Mouse (Mus musculus) embryonic facial prominence, embryonic 14.5 days (tissue): Measurements from ENCODE around the gene Nudt16l1. TPM values are rescaled to one million over a fixed set of nuclear protein-coding genes. Genes with fewer than 3 reads are reported as not detected.

Experiments
- ATAC-seq: fragments of 200-750 bp; cut with Nextera tagmentation; 2 replicates; pipeline ENCODE4 v1.8.0; 2017; ENCODE audit warnings: low read depth, moderate number of reproducible peaks, moderate TSS enrichment
- DNase-seq: peaks from one replicate; pipeline ENCODE4 v3.0.0-alpha.2; 2015; ENCODE audit warnings: low spot score
- H3K27ac ChIP-seq: fragments of 300-500 bp; sonication (generic); replicated peaks from 2 replicates; pipeline ENCODE4 v1.5.1; 2014; ENCODE audit warnings: low read depth, mild to moderate bottlenecking, low read length, moderate library complexity
- H3K27me3 ChIP-seq: fragments of 300-500 bp; sonication (generic); replicated peaks from 2 replicates; pipeline ENCODE4 v1.6.1; 2014; ENCODE audit warnings: low read length; ENCODE audit not compliant: control insufficient read depth, insufficient read depth
- H3K36me3 ChIP-seq: fragments of 300-500 bp; sonication (generic); 2 replicates; pipeline ENCODE4 v1.6.1; 2014; ENCODE audit warnings: low read length, mixed read lengths; ENCODE audit not compliant: control insufficient read depth, insufficient read depth
- H3K4me1 ChIP-seq: fragments of 300-500 bp; sonication (generic); 2 replicates; pipeline ENCODE4 v1.6.1; 2014; ENCODE audit warnings: antibody characterized with exemption, low read length; ENCODE audit not compliant: control insufficient read depth, insufficient read depth
- H3K4me2 ChIP-seq: fragments of 300-500 bp; sonication (generic); 2 replicates; pipeline ENCODE4 v1.6.1; 2014; ENCODE audit warnings: low read depth, mild to moderate bottlenecking, low read length, moderate library complexity, mixed read lengths
- H3K4me3 ChIP-seq: fragments of 300-500 bp; sonication (generic); 2 replicates; pipeline ENCODE4 v1.5.1; 2014; ENCODE audit warnings: low read depth, mild to moderate bottlenecking, low read length
- H3K9ac ChIP-seq: fragments of 300-500 bp; sonication (generic); 2 replicates; pipeline ENCODE4 v1.6.1; 2014; ENCODE audit warnings: low read depth, mild to moderate bottlenecking, low read length, moderate library complexity, mixed read lengths
- H3K9me3 ChIP-seq: fragments of 300-500 bp; sonication (generic); 2 replicates; pipeline ENCODE4 v1.6.1; 2016; ENCODE audit warnings: low read length; ENCODE audit not compliant: control insufficient read depth
- WGBS: fragments of 180-500 bp; shearing (Covaris S2); extraction: QIAGEN DNeasy Blood & Tissue Kit; methylation state at CpG from one replicate; pipeline ENCODE4 v1.1.7; 2014; 5-methylcytosine and 5-hydroxymethylcytosine counted together
- polyA plus RNA-seq: library from polyadenylated mRNA; unstranded; fragments of >200 nt; fragmentation: Nextera tagmentation; extraction: Ambion mirVana; gene quantifications from 2 replicates; pipeline ENCODE4 v1.2.1, GENCODE M21; 2014

Gene Nudt16l1
- polyA plus RNA-seq, 1 experiment from 2014 or later = 143 TPM

GRCm38 (mm10) chr16:4939412-4939811 lies 851 bp downstream of the Nudt16l1 start:
- Histone ChIP-seq H3K27me3 (no peaks in the 10 kb centered on the region), H3K9me3 (no peaks in the 10 kb centered on the region), H3K27ac (peak overlapping the region; percentile 83), H3K4me1 (0 out of 2 replicates have a peak, but pooled peaks cover 3% of the 10 kb centered on the region), H3K36me3 (peaks cover 75% of the 10 kb centered on the region), H3K9ac (peak overlapping the region; percentile 92), H3K4me3 (peak overlapping the region; percentile 82), H3K4me2 (peak overlapping the region; percentile 76)
- peak; percentile 62 for DNase-seq
- peak; percentile 74 for ATAC-seq
- 2% methylated on average over 16 of the region's 16 CpGs for WGBS

GRCm38 (mm10) chr16:4940311-4940850 lies 1.8 kb downstream of the Nudt16l1 start:
- H3K27me3 ChIP-seq = no peaks in the 10 kb centered on the region
- no peak overlapping the region for H3K27ac ChIP-seq
- H3K4me1 ChIP-seq = 0 out of 2 replicates have a peak, but pooled peaks cover 3% of the 10 kb centered on the region
- H3K9me3 ChIP-seq = no peaks in the 10 kb centered on the region
- no peak for ATAC-seq
- 86% methylated on average over 10 of the region's 10 CpGs for WGBS
- H3K4me3 ChIP-seq = peak overlapping the region; percentile 82; the same call in 1 of the 2 replicates
- H3K36me3 ChIP-seq = peaks cover 74% of the 10 kb centered on the region
- DNase-seq = no peak
- peak overlapping the region; percentile 76 for H3K4me2 ChIP-seq
- peak overlapping the region; percentile 92 for H3K9ac ChIP-seq

- ATAC-seq (no peak), DNase-seq (no peak)
- Histone ChIP-seq H3K4me1 (0 out of 2 replicates have a peak, but pooled peaks cover 3% of the 10 kb centered on the region), H3K27me3 (no peaks in the 10 kb centered on the region), H3K4me3 (no peak overlapping the region), H3K4me2 (no peak overlapping the region), H3K27ac (no peak overlapping the region), H3K9me3 (no peaks in the 10 kb centered on the region), H3K9ac (no peak overlapping the region), H3K36me3 (peaks cover 74% of the 10 kb centered on the region)
These were observed 2.5 kb downstream of the Nudt16l1 start for GRCm38 (mm10) chr16:4941016-4941415.

GRCm38 (mm10) chr16:4942868-4943267 lies 4.3 kb downstream of the Nudt16l1 start:
- DNase-seq (no peak), ATAC-seq (no peak)
- H3K4me3 ChIP-seq = no peak overlapping the region
- H3K4me1 ChIP-seq = 0 out of 2 replicates have a peak, but pooled peaks cover 3% of the 10 kb centered on the region
- H3K4me2 ChIP-seq = no peak overlapping the region
- H3K36me3 ChIP-seq = peaks cover 77% of the 10 kb centered on the region
- 91% methylated on average over 8 of the region's 8 CpGs for WGBS
- no peaks in the 10 kb centered on the region for H3K9me3 ChIP-seq
- H3K27ac ChIP-seq = no peak overlapping the region
- no peaks in the 10 kb centered on the region for H3K27me3 ChIP-seq
- no peak overlapping the region for H3K9ac ChIP-seq

GRCm38 (mm10) chr16:4943431-4943830 lies 4.9 kb downstream of the Nudt16l1 start:
- no peak overlapping the region for H3K27ac ChIP-seq
- 98% methylated on average over 3 of the region's 3 CpGs for WGBS

GRCm38 (mm10) chr16:4945415-4945814 lies 6.9 kb downstream of the Nudt16l1 start:
- no peaks in the 10 kb centered on the region for H3K9me3 ChIP-seq
- H3K27ac ChIP-seq = no peak overlapping the region
- H3K36me3 ChIP-seq = peaks cover 89% of the 10 kb centered on the region
- H3K4me3 ChIP-seq = no peak overlapping the region
- no peaks in the 10 kb centered on the region for H3K4me1 ChIP-seq
- ATAC-seq = no peak
- WGBS = 76% methylated on average over 4 of the region's 4 CpGs
- H3K4me2 ChIP-seq = no peak overlapping the region
- H3K27me3 ChIP-seq = no peaks in the 10 kb centered on the region
- DNase-seq = no peak
- no peak overlapping the region for H3K9ac ChIP-seq

More at GRCm38 (mm10) chr16:4943431-4943830, 4.9 kb downstream of the Nudt16l1 start:
- H3K36me3 ChIP-seq = peaks cover 83% of the 10 kb centered on the region
- no peak overlapping the region for H3K4me3 ChIP-seq
- no peaks in the 10 kb centered on the region for H3K27me3 ChIP-seq
- H3K9me3 ChIP-seq = no peaks in the 10 kb centered on the region
- no peak for ATAC-seq
- H3K4me2 ChIP-seq = no peak overlapping the region
- DNase-seq = no peak
- 0 out of 2 replicates have a peak, but pooled peaks cover 3% of the 10 kb centered on the region for H3K4me1 ChIP-seq
- H3K9ac ChIP-seq = no peak overlapping the region

GRCm38 (mm10) chr16:4946155-4946554 lies 7.6 kb downstream of the Nudt16l1 start:
- 81% methylated on average over 3 of the region's 3 CpGs for WGBS
- no peak overlapping the region for H3K4me2 ChIP-seq
- ATAC-seq (no peak), DNase-seq (no peak)
- peaks cover 89% of the 10 kb centered on the region for H3K36me3 ChIP-seq
- no peak overlapping the region for H3K27ac ChIP-seq
- no peak overlapping the region for H3K4me3 ChIP-seq
- H3K9me3 ChIP-seq = no peaks in the 10 kb centered on the region
- no peak overlapping the region for H3K9ac ChIP-seq
- no peaks in the 10 kb centered on the region for H3K27me3 ChIP-seq
- H3K4me1 ChIP-seq = no peaks in the 10 kb centered on the region

- no peak overlapping the region for H3K4me2 ChIP-seq
- no peak overlapping the region for H3K27ac ChIP-seq
- H3K4me1 ChIP-seq = no peaks in the 10 kb centered on the region
- no peaks in the 10 kb centered on the region for H3K27me3 ChIP-seq
- no peaks in the 10 kb centered on the region for H3K9me3 ChIP-seq
- H3K4me3 ChIP-seq = no peak overlapping the region
- ATAC-seq = no peak
- DNase-seq = no peak
- no peak overlapping the region for H3K9ac ChIP-seq
- WGBS = 95% methylated on average over 4 of the region's 4 CpGs
- peaks cover 89% of the 10 kb centered on the region for H3K36me3 ChIP-seq
These were observed 8.8 kb downstream of the Nudt16l1 start for GRCm38 (mm10) chr16:4947378-4947777.

- 85% methylated on average over 3 of the region's 3 CpGs for WGBS
These were observed 18.0 kb downstream of the Nudt16l1 start for GRCm38 (mm10) chr16:4956609-4957008.

More at GRCm38 (mm10) chr16:4956609-4957008, 18.0 kb downstream of the Nudt16l1 start:
- peaks cover 65% of the 10 kb centered on the region for H3K36me3 ChIP-seq
- H3K27me3 ChIP-seq = no peaks in the 10 kb centered on the region
- H3K4me3 ChIP-seq = no peak overlapping the region
- no peak overlapping the region for H3K27ac ChIP-seq
- H3K4me1 ChIP-seq = no peaks in the 10 kb centered on the region
- H3K9me3 ChIP-seq = no peaks in the 10 kb centered on the region
- DNase-seq = no peak
- H3K9ac ChIP-seq = no peak overlapping the region
- ATAC-seq = no peak
- H3K4me2 ChIP-seq = no peak overlapping the region
